Mouse (Mus musculus) heart, embryonic 11.5 days (tissue): ENCODE measurements around the gene Tmem119. TPM values are rescaled to one million over a fixed set of nuclear protein-coding genes. Genes with fewer than 3 reads are reported as not detected.

Experiments
- ATAC-seq: fragments of 200-750 bp; cut with Nextera tagmentation; replicated peaks from 2 replicates; pipeline ENCODE4 v1.8.0; 2017; ENCODE audit warnings: moderate library complexity; ENCODE audit not compliant: insufficient number of reproducible peaks, low FRiP score, low TSS enrichment
- H3K27ac ChIP-seq: fragments of 300-500 bp; sonication (generic); 2 replicates; pipeline ENCODE4 v1.5.1; 2014; ENCODE audit warnings: mild to moderate bottlenecking, low read depth, low read length
- H3K27me3 ChIP-seq: fragments of 300-500 bp; sonication (generic); 2 replicates; pipeline ENCODE4 v1.6.1; 2014; ENCODE audit warnings: mild to moderate bottlenecking, low read length, mixed read lengths; ENCODE audit not compliant: control insufficient read depth, insufficient read depth
- H3K36me3 ChIP-seq: fragments of 300-500 bp; sonication (generic); 2 replicates; pipeline ENCODE4 v1.6.1; 2014; ENCODE audit warnings: mild to moderate bottlenecking, low read length, moderate library complexity, mixed read lengths; ENCODE audit not compliant: control insufficient read depth, insufficient read depth
- H3K4me1 ChIP-seq: fragments of 300-500 bp; sonication (generic); 2 replicates; pipeline ENCODE4 v1.6.1; 2014; ENCODE audit warnings: low read length; ENCODE audit not compliant: control insufficient read depth, insufficient read depth
- H3K4me2 ChIP-seq: fragments of 300-500 bp; sonication (generic); 2 replicates; pipeline ENCODE4 v1.6.1; 2014; ENCODE audit warnings: mild to moderate bottlenecking, moderate library complexity
- H3K4me3 ChIP-seq: fragments of 300-500 bp; sonication (generic); 2 replicates; pipeline ENCODE4 v1.5.1; 2014; ENCODE audit warnings: low read depth, low read length
- H3K9ac ChIP-seq: fragments of 300-500 bp; sonication (generic); 2 replicates; pipeline ENCODE4 v1.6.1; 2014; ENCODE audit warnings: mild to moderate bottlenecking, low read depth, low read length, moderate library complexity
- H3K9me3 ChIP-seq: fragments of 300-500 bp; sonication (generic); replicated peaks from 2 replicates; pipeline ENCODE4 v1.6.1; 2016; ENCODE audit warnings: low read length; ENCODE audit not compliant: control insufficient read depth
- WGBS: fragments of 180-500 bp; shearing (Covaris S2); extraction: QIAGEN DNeasy Blood & Tissue Kit; methylation state at CpG from one replicate; pipeline ENCODE4 v1.1.7; 2014; ENCODE audit not compliant: insufficient replicate concordance; 5-methylcytosine and 5-hydroxymethylcytosine counted together
- polyA plus RNA-seq: library from polyadenylated mRNA; unstranded; fragments of >200 nt; fragmentation: Nextera tagmentation; extraction: Ambion mirVana; gene quantifications from 2 replicates; pipeline ENCODE4 v1.2.1, GENCODE M21; 2014

The Tmem119 gene
- polyA plus RNA-seq, 1 experiment from 2014 or later = 11.7 TPM

DNA sequence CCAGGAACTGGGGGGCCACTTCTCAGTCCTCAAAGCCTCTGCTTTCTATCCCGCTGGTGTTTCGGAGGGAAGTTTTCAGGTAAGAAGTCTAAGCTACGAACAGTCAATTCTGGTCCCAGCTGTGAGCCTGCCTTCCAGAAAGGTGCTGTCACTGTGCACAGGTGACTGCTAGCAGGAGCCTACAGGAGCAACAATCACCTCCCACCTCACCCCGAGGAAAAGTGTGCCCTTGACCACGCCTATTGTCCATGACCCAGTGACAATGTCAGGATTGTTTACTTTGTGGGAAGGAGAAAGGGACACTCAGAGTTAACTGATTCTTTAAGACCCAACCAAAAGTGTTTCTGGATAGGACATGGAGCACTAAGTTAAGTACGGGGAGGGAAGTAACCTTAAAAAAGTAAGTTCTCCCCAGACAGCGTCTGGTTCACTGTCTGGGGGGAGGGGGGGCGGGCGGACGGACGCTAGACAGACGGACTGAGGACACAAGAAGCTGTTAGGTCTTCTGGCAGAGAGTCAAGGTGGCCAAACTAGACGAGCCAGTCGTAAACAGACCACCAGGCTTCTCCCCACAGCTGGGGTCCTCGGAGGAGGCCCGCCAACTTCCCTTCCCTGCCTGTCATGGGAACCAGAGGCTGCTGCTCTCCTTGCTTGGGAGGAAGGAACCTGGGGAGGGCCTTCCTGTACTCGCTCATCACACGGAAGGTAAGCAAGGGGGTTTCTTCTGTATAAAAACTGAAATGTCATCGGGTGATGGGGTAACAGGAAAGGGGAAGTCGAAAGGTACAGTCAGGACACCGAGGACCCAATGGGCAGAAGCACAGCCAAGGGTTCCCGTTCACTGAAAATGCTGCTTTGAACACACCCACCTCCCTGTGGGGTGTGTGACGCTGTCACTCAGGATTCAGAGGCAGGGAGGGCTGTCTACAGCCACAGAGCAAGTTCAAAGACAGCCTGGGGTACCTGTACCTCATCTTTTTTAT is 41.2 kb upstream of the Tmem119 start:
- Histone ChIP-seq H3K27ac (no peak overlapping the region), H3K4me1 (no peaks in the 10 kb centered on the region), H3K4me2 (no peak overlapping the region), H3K4me3 (no peak overlapping the region), H3K9me3 (no peaks in the 10 kb centered on the region), H3K36me3 (peaks cover 27% of the 10 kb centered on the region), H3K27me3 (no peaks in the 10 kb centered on the region), H3K9ac (no peak overlapping the region)
- WGBS = 79% methylated on average over 23 of the region's 23 CpGs
- ATAC-seq = no peak

DNA sequence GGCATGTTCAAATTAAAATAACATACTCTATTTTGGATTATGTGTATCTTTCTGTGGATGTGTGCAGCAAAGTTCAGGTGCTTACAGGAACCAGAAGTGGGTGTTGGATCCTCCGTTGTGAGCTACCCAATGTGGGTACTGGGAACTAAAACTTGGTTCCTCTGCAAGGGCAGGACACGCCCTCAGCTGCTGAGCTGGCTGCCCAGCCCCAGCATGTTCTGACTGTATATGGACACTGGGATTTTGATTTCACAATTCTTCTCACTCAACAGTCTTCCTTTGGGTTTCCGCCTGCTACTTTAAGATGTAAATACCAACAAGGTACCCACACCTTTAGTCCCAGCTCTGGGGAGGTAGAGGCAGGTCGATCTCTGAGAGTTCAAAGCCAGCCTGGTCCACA is 40.1 kb upstream of the Tmem119 start:
- no peak overlapping the region for H3K4me3 ChIP-seq
- 92% methylated on average over 4 of the region's 4 CpGs for WGBS

DNA sequence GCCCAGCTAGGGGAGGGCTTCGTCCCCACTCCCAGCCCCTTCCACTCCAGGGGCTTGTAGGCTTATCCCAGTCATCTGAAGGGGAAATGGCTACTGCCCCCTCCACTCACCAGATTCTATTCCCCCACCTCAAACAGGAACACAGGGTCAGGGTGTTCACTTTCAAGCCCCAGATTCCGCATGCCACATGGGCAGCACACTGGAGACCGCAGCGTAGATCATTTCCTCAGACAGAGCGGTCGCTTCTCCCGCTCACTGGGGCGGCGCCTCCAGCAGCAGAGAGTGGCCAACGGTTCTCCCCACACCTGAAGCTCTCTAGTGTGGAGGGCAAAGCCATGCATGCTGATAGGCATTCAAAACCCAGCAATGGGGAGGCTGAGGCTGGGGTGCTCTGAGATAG is 36.6 kb upstream of the Tmem119 start:
- 80% methylated on average over 10 of the region's 10 CpGs for WGBS
- H3K4me2 ChIP-seq = no peak overlapping the region
- H3K27ac ChIP-seq = no peak overlapping the region
- no peaks in the 10 kb centered on the region for H3K9me3 ChIP-seq
- H3K9ac ChIP-seq = no peak overlapping the region
- no peaks in the 10 kb centered on the region for H3K4me1 ChIP-seq
- no peak overlapping the region for H3K4me3 ChIP-seq
- no peaks in the 10 kb centered on the region for H3K36me3 ChIP-seq
- H3K27me3 ChIP-seq = no peaks in the 10 kb centered on the region
- no peak for ATAC-seq

More for the DNA sequence above, 40.1 kb upstream of the Tmem119 start:
- Histone ChIP-seq H3K4me1 (no peaks in the 10 kb centered on the region), H3K27ac (no peak overlapping the region), H3K4me2 (no peak overlapping the region), H3K36me3 (peaks cover 20% of the 10 kb centered on the region), H3K9ac (no peak overlapping the region), H3K9me3 (no peaks in the 10 kb centered on the region), H3K27me3 (no peaks in the 10 kb centered on the region)
- no peak for ATAC-seq

DNA sequence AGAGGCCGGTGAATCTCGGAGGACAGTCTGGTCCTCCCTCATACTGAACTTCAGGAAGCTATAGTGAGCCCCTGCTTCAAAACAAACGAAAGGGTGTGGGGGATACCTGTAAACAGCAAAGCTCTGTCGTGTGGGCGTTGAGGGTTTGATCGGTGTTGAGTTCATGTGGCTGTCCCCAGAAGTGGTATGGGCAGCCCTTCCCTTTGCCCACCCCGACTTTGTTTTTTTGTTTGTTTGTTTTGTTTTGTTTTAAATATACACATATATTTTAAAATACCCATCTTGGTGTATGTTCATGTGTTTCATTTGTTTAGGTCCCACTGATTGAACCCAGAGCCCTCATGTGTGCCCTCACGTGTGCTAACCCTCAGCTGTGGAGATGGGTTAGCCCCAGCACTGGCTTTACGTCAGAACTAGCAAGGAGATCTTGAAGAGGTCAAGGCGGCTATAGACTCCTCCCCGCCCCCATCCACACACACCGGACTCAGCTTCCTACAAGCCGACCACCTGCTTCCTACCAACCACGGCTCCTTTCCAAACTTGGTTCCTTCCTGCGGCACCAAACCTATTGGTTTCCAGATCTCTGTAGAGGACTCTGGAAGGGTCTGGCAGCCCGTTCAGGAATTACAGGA is 33.1 kb upstream of the Tmem119 start:
- WGBS = 59% methylated on average over 16 of the region's 16 CpGs
- Histone ChIP-seq H3K4me1 (no peaks in the 10 kb centered on the region), H3K36me3 (no peaks in the 10 kb centered on the region), H3K9ac (no peak overlapping the region), H3K27ac (no peak overlapping the region), H3K4me3 (no peak overlapping the region), H3K27me3 (no peaks in the 10 kb centered on the region), H3K4me2 (no peak overlapping the region), H3K9me3 (no peaks in the 10 kb centered on the region)
- ATAC-seq = no peak

DNA sequence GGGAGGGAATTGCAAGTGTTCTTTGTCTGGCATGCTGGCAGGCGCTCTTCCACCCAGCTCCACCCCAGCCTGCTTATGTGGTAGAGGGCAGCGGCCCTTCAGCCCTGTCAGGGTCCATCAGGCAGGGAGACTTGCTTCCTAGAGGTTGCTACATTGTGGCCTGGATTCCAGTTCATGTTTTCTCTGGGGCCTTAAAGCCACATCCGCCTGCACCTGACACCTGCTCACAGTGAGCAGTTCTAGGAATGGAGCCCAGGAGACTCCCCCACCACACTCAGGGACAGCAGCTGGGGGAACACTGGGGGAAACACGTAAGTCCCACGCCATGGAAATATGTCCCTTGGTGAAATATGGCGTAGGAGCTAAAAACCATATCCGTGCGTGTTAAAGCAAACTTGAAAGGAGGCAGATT is 32.2 kb upstream of the Tmem119 start, which contains the start of gene Selplg:
TSS of gene Selplg (minus strand) at position 155 of the 412 bp plus-strand sequence.
- no peak within 1 kb of the TSS for H3K4me2 ChIP-seq
- H3K36me3 ChIP-seq = no peaks in the 10 kb centered on the region
- ATAC-seq = no peak
- no peaks in the 10 kb centered on the region for H3K4me1 ChIP-seq
- no peak within 1 kb of the TSS for H3K27ac ChIP-seq
- no peaks in the 10 kb centered on the region for H3K27me3 ChIP-seq
- no peaks in the 10 kb centered on the region for H3K9me3 ChIP-seq
- H3K9ac ChIP-seq = no peak within 1 kb of the TSS
- WGBS = 50% methylated on average over 8 of the region's 8 CpGs
- H3K4me3 ChIP-seq = no peak within 1 kb of the TSS

DNA sequence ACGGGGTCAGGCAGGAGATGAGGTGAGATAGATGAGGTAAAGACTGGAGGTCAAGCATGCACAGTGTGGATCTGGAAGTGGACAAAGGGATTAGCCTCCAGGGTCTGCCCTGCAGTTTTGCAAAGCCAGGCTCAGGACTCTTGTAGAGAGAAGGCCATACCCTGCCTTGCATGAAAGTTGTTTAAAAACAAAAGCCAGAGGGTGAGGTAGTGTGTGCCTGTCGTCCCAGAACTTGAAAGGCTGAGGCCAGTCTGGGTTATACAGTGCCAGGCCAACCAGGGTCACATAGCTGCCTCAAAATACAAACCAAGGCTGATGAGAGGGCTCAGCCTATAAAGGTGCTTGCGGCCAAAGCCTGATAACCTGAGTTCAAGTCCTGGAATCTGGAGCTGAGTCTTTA is 31.4 kb upstream of the Tmem119 start:
- Histone ChIP-seq H3K4me1 (no peaks in the 10 kb centered on the region), H3K27me3 (no peaks in the 10 kb centered on the region), H3K4me2 (no peak overlapping the region), H3K9ac (no peak overlapping the region), H3K27ac (no peak overlapping the region), H3K9me3 (no peaks in the 10 kb centered on the region), H3K36me3 (no peaks in the 10 kb centered on the region), H3K4me3 (no peak overlapping the region)
- 48% methylated on average over 3 of the region's 3 CpGs for WGBS
- no peak for ATAC-seq

DNA sequence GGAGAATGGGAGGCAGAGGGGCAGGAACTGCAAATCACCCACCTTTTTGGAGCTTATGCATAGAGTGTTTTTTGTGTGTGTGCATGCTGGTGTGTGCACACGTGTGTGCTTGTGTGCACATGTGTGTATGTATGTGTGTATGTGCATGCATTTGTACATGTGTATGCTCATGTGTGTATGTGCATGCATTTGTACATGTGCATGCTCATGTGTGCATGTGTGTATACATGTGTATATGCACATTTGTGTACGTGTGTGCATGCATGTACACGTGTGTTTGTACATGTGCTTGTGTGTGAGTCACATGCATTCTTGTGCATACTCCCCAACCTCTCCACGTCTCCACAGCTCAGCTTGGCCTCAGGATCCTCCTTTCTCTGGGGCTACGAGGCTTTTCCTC is 30.5 kb upstream of the Tmem119 start:
- no peaks in the 10 kb centered on the region for H3K4me1 ChIP-seq
- no peak overlapping the region for H3K27ac ChIP-seq
- H3K4me2 ChIP-seq = no peak overlapping the region
- ATAC-seq = no peak
- WGBS = 87% methylated on average over 5 of the region's 5 CpGs
- H3K9ac ChIP-seq = no peak overlapping the region
- H3K36me3 ChIP-seq = no peaks in the 10 kb centered on the region
- H3K4me3 ChIP-seq = no peak overlapping the region
- no peaks in the 10 kb centered on the region for H3K27me3 ChIP-seq
- no peaks in the 10 kb centered on the region for H3K9me3 ChIP-seq

DNA sequence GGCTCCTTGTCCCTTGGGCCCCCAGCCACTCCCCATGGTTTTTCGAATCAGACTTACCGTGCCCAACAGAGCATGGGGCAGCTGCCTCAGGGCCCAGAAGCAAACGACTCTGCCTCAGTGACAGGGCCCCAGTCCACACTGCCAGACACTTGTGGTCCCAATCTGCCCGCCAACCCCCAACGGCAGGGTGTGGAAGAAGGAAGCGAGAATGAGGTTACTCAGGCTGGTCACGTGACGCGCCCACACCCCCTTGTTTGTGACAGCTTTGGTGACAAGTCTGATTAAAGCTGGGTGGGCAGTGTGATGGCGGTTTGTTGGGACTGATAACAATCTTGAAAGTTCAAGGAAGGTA is 30.0 kb upstream of the Tmem119 start:
- H3K27ac ChIP-seq = no peak overlapping the region
- H3K4me2 ChIP-seq = no peak overlapping the region
- no peak overlapping the region for H3K4me3 ChIP-seq
- no peak overlapping the region for H3K9ac ChIP-seq
- peaks cover under 1% of the 10 kb centered on the region; the same call in 1 of the 2 replicates for H3K27me3 ChIP-seq
- no peaks in the 10 kb centered on the region for H3K36me3 ChIP-seq
- ATAC-seq = no peak
- H3K9me3 ChIP-seq = no peaks in the 10 kb centered on the region
- 31% methylated on average over 10 of the region's 10 CpGs for WGBS
- H3K4me1 ChIP-seq = no peaks in the 10 kb centered on the region
